Mouse (Mus musculus) intestine, embryonic 15.5 days (tissue): ENCODE results near the gene Gabbr1. TPM values are rescaled to one million over a fixed set of nuclear protein-coding genes. Genes with fewer than 3 reads are reported as not detected.

Experiments used
- ATAC-seq: fragments of 200-750 bp; cut with Nextera tagmentation; 2 replicates; pipeline ENCODE4 v1.8.0; 2017; ENCODE audit warnings: moderate TSS enrichment, moderate library complexity
- H3K27ac ChIP-seq: fragments of 300-500 bp; sonication (generic); 2 replicates; pipeline ENCODE4 v1.5.1; 2015; ENCODE audit warnings: mild to moderate bottlenecking, inconsistent platforms
- H3K27me3 ChIP-seq: fragments of 300-500 bp; sonication (generic); replicated peaks from 2 replicates; pipeline ENCODE4 v1.6.1; 2015; ENCODE audit warnings: inconsistent platforms
- H3K36me3 ChIP-seq: fragments of 300-500 bp; sonication (generic); 2 replicates; pipeline ENCODE4 v1.6.1; 2015; ENCODE audit warnings: inconsistent platforms
- H3K4me1 ChIP-seq: fragments of 300-500 bp; sonication (generic); replicated peaks from 2 replicates; pipeline ENCODE4 v1.6.1; 2015; ENCODE audit warnings: inconsistent platforms
- H3K4me2 ChIP-seq: fragments of 300-500 bp; sonication (generic); replicated peaks from 2 replicates; pipeline ENCODE4 v1.6.1; 2015; ENCODE audit warnings: mild to moderate bottlenecking, inconsistent platforms
- H3K4me3 ChIP-seq: fragments of 300-500 bp; sonication (generic); replicated peaks from 2 replicates; pipeline ENCODE4 v1.5.1; 2015; ENCODE audit warnings: inconsistent platforms
- H3K9ac ChIP-seq: fragments of 300-500 bp; sonication (generic); 2 replicates; pipeline ENCODE4 v1.6.1; 2015; ENCODE audit warnings: inconsistent platforms
- H3K9me3 ChIP-seq: fragments of 300-500 bp; sonication (generic); 2 replicates; pipeline ENCODE4 v1.6.1; 2016; ENCODE audit warnings: inconsistent platforms
- WGBS: fragments of 180-500 bp; shearing (Covaris S2); methylation state at CpG from one replicate; pipeline ENCODE4 v1.1.7; 2015; 5-methylcytosine and 5-hydroxymethylcytosine counted together
- polyA plus RNA-seq: library from polyadenylated mRNA; unstranded; fragments of >200 nt; fragmentation: Nextera tagmentation; extraction: Ambion mirVana; gene quantifications from 2 replicates; pipeline ENCODE4 v1.2.1, GENCODE M21; 2015

The Gabbr1 gene
- polyA plus RNA-seq, 1 experiment from 2014 or later = 6.0 TPM

GRCm38 (mm10) chr17:37047981-37048380 lies 2.2 kb downstream of the Gabbr1 start:
- H3K27me3 ChIP-seq = no peaks in the 10 kb centered on the region
- no peak overlapping the region for H3K4me3 ChIP-seq
- H3K27ac ChIP-seq = no peak overlapping the region
- WGBS = 32% methylated on average over 3 of the region's 3 CpGs
- H3K9ac ChIP-seq = no peak overlapping the region
- no peak for ATAC-seq
- H3K4me2 ChIP-seq = no peak overlapping the region
- H3K9me3 ChIP-seq = no peaks in the 10 kb centered on the region
- H3K4me1 ChIP-seq = peaks cover 31% of the 10 kb centered on the region
- H3K36me3 ChIP-seq = no peaks in the 10 kb centered on the region

GRCm38 (mm10) chr17:37048383-37048782 lies 2.6 kb downstream of the Gabbr1 start:
- no peak for ATAC-seq
- Histone ChIP-seq H3K4me2 (no peak overlapping the region), H3K4me3 (no peak overlapping the region), H3K9me3 (no peaks in the 10 kb centered on the region), H3K4me1 (peaks cover 31% of the 10 kb centered on the region), H3K36me3 (no peaks in the 10 kb centered on the region), H3K27me3 (no peaks in the 10 kb centered on the region), H3K9ac (no peak overlapping the region), H3K27ac (no peak overlapping the region)
- 68% methylated on average over 7 of the region's 7 CpGs for WGBS

- H3K4me2 ChIP-seq = peak overlapping the region; percentile 94
- H3K4me3 ChIP-seq = peak overlapping the region; percentile 54
- 7% methylated on average over 39 of the region's 39 CpGs for WGBS
- H3K36me3 ChIP-seq = no peaks in the 10 kb centered on the region
- peak; percentile 37 for ATAC-seq
- 0 out of 2 replicates have a peak overlapping the region, but pooled peaks have one; percentile 36 for H3K27ac ChIP-seq
- peak overlapping the region; percentile 72; the same call in 1 of the 2 replicates for H3K9ac ChIP-seq
- no peaks in the 10 kb centered on the region for H3K27me3 ChIP-seq
- peaks cover 31% of the 10 kb centered on the region for H3K4me1 ChIP-seq
- H3K9me3 ChIP-seq = no peaks in the 10 kb centered on the region
These were observed 4.0 kb downstream of the Gabbr1 start for GRCm38 (mm10) chr17:37049570-37050310.

GRCm38 (mm10) chr17:37050399-37050798 lies 4.6 kb downstream of the Gabbr1 start:
- no peaks in the 10 kb centered on the region for H3K9me3 ChIP-seq
- peak; percentile 46 for ATAC-seq
- H3K9ac ChIP-seq = peak overlapping the region; percentile 72
- H3K27ac ChIP-seq = 0 out of 2 replicates have a peak overlapping the region, but pooled peaks have one; percentile 36
- H3K36me3 ChIP-seq = no peaks in the 10 kb centered on the region
- peaks cover 31% of the 10 kb centered on the region for H3K4me1 ChIP-seq
- peak overlapping the region; percentile 94 for H3K4me2 ChIP-seq
- H3K27me3 ChIP-seq = no peaks in the 10 kb centered on the region
- H3K4me3 ChIP-seq = peak overlapping the region; percentile 54
- under 1% methylated on average over 21 of the region's 22 CpGs for WGBS

- peak overlapping the region; percentile 54 for H3K4me3 ChIP-seq
- no peaks in the 10 kb centered on the region for H3K27me3 ChIP-seq
- H3K36me3 ChIP-seq = no peaks in the 10 kb centered on the region
- peak overlapping the region; percentile 72 for H3K9ac ChIP-seq
- peaks cover 31% of the 10 kb centered on the region for H3K4me1 ChIP-seq
- peak overlapping the region; percentile 94 for H3K4me2 ChIP-seq
- whole genome bisulfite sequencing = 8% methylated on average over 27 of the region's 27 CpGs
- no peaks in the 10 kb centered on the region for H3K9me3 ChIP-seq
- ATAC-seq = peak; percentile 2
- no peak overlapping the region for H3K27ac ChIP-seq
These were observed 5.1 kb downstream of the Gabbr1 start for GRCm38 (mm10) chr17:37050876-37051275.

GRCm38 (mm10) chr17:37051745-37052144 lies 6.0 kb downstream of the Gabbr1 start:
- WGBS = 61% methylated on average over 4 of the region's 4 CpGs
- H3K27ac ChIP-seq = no peak overlapping the region
- no peaks in the 10 kb centered on the region for H3K9me3 ChIP-seq
- H3K27me3 ChIP-seq = no peaks in the 10 kb centered on the region
- H3K9ac ChIP-seq = no peak overlapping the region
- H3K4me1 ChIP-seq = peaks cover 29% of the 10 kb centered on the region
- H3K36me3 ChIP-seq = 0 out of 2 replicates have a peak, but pooled peaks cover 2% of the 10 kb centered on the region
- 0 out of 2 replicates have a peak overlapping the region, but pooled peaks have one; percentile 94 for H3K4me2 ChIP-seq
- no peak for ATAC-seq
- H3K4me3 ChIP-seq = no peak overlapping the region

GRCm38 (mm10) chr17:37056957-37057356 lies 11.2 kb downstream of the Gabbr1 start:
- Histone ChIP-seq H3K4me2 (no peak overlapping the region), H3K9ac (no peak overlapping the region), H3K36me3 (0 out of 2 replicates have a peak, but pooled peaks cover 5% of the 10 kb centered on the region), H3K27me3 (no peaks in the 10 kb centered on the region), H3K4me1 (no peaks in the 10 kb centered on the region), H3K27ac (no peak overlapping the region), H3K4me3 (no peak overlapping the region), H3K9me3 (no peaks in the 10 kb centered on the region)
- no peak for ATAC-seq
- WGBS = 83% methylated on average over 6 of the region's 6 CpGs

- ATAC-seq = no peak
- 92% methylated on average over 3 of the region's 3 CpGs for WGBS
- peaks cover 11% of the 10 kb centered on the region for H3K36me3 ChIP-seq
These were observed 15.7 kb downstream of the Gabbr1 start for GRCm38 (mm10) chr17:37061435-37061834.

GRCm38 (mm10) chr17:37062101-37062641 lies 16.4 kb downstream of the Gabbr1 start:
- Histone ChIP-seq H3K36me3 (peaks cover 11% of the 10 kb centered on the region), H3K27me3 (no peaks in the 10 kb centered on the region), H3K4me1 (no peaks in the 10 kb centered on the region), H3K4me3 (no peak overlapping the region), H3K9ac (no peak overlapping the region), H3K9me3 (no peaks in the 10 kb centered on the region), H3K4me2 (no peak overlapping the region), H3K27ac (no peak overlapping the region)
- ATAC-seq = no peak
- 77% methylated on average over 10 of the region's 10 CpGs for WGBS

More at GRCm38 (mm10) chr17:37061435-37061834, 15.7 kb downstream of the Gabbr1 start:
- Histone ChIP-seq H3K27me3 (no peaks in the 10 kb centered on the region), H3K9me3 (no peaks in the 10 kb centered on the region), H3K4me1 (no peaks in the 10 kb centered on the region), H3K4me3 (no peak overlapping the region), H3K27ac (no peak overlapping the region), H3K4me2 (no peak overlapping the region), H3K9ac (no peak overlapping the region)

GRCm38 (mm10) chr17:37063063-37063462 lies 17.3 kb downstream of the Gabbr1 start:
- no peaks in the 10 kb centered on the region for H3K9me3 ChIP-seq
- H3K36me3 ChIP-seq = peaks cover 18% of the 10 kb centered on the region
- H3K4me3 ChIP-seq = no peak overlapping the region
- no peaks in the 10 kb centered on the region for H3K4me1 ChIP-seq
- no peak for ATAC-seq
- H3K9ac ChIP-seq = no peak overlapping the region
- no peak overlapping the region for H3K4me2 ChIP-seq
- H3K27me3 ChIP-seq = no peaks in the 10 kb centered on the region
- 79% methylated on average over 10 of the region's 10 CpGs for WGBS
- H3K27ac ChIP-seq = no peak overlapping the region

GRCm38 (mm10) chr17:37063686-37064495 lies 18.1 kb downstream of the Gabbr1 start:
- Histone ChIP-seq H3K27me3 (no peaks in the 10 kb centered on the region), H3K36me3 (peaks cover 19% of the 10 kb centered on the region), H3K4me2 (no peak overlapping the region), H3K4me3 (no peak overlapping the region), H3K27ac (no peak overlapping the region), H3K9me3 (no peaks in the 10 kb centered on the region), H3K4me1 (no peaks in the 10 kb centered on the region), H3K9ac (no peak overlapping the region)
- WGBS = 89% methylated on average over 11 of the region's 11 CpGs
- ATAC-seq = no peak

- WGBS = 96% methylated on average over 2 of the region's 2 CpGs
- Histone ChIP-seq H3K36me3 (peaks cover 25% of the 10 kb centered on the region), H3K4me2 (no peak overlapping the region), H3K9ac (no peak overlapping the region), H3K9me3 (no peaks in the 10 kb centered on the region), H3K27ac (no peak overlapping the region), H3K4me1 (no peaks in the 10 kb centered on the region), H3K27me3 (no peaks in the 10 kb centered on the region), H3K4me3 (no peak overlapping the region)
- ATAC-seq = no peak
These were observed 20.2 kb downstream of the Gabbr1 start for GRCm38 (mm10) chr17:37065993-37066392.
